Mouse (Mus musculus): Measurements from ENCODE around the gene Glra4.

Glra4 gene

GRCm38 (mm10) chrX:136780041-136780440 is at the start of gene Glra4:
Gene Glra4, minus strand, starts transcription at chrX:136780141.
- in situ Hi-C loops (cut with MseI, MboI), result no loop called here

- in situ Hi-C loops (cut with MseI, MboI), result loop anchor here in 1 of 2 experiments (10.0 kb wide), 1 partner anchor 74 kb away; no protein-coding TSS in a partner anchor
Measured at GRCm38 (mm10) chrX:136828610-136829009, 48.7 kb upstream of the Glra4 start.

- in situ Hi-C loops (cut with MseI, MboI), result loop anchor here in 1 of 2 experiments (10.0 kb wide), 1 partner anchor 70 kb away; no protein-coding TSS in a partner anchor
Measured at GRCm38 (mm10) chrX:136825016-136825415, 45.1 kb upstream of the Glra4 start.

- in situ Hi-C loops (cut with MseI, MboI), result loop anchor here in 1 of 2 experiments (10.0 kb wide), 1 partner anchor 68 kb away; no protein-coding TSS in a partner anchor
Measured at GRCm38 (mm10) chrX:136822371-136822770, 42.4 kb upstream of the Glra4 start, which contains the start of gene Plp1. Gene Plp1, plus strand, starts transcription at chrX:136822671.

- in situ Hi-C loops (cut with MseI, MboI), result loop anchor here in 1 of 2 experiments (10.0 kb wide), 1 partner anchor 65 kb away; no protein-coding TSS in a partner anchor
Measured at GRCm38 (mm10) chrX:136820250-136820649, 40.3 kb upstream of the Glra4 start.

- in situ Hi-C loops (cut with MseI, MboI), result loop anchor here (10.0 kb wide), 1 partner anchor 65 kb away; no protein-coding TSS in a partner anchor
Measured at GRCm38 (mm10) chrX:136819752-136820151, 39.8 kb upstream of the Glra4 start.

GRCm38 (mm10) chrX:136797223-136797622 is 17.3 kb upstream of the Glra4 start:
- in situ Hi-C loops (cut with MseI, MboI), result no loop called here

GRCm38 (mm10) chrX:136789446-136789845 is 9.5 kb upstream of the Glra4 start:
- in situ Hi-C loops (cut with MseI, MboI), result no loop called here

GRCm38 (mm10) chrX:136779262-136779661 is 679 bp downstream of the Glra4 start:
- in situ Hi-C loops (cut with MseI, MboI), result no loop called here

- in situ Hi-C loops (cut with MseI, MboI), result no loop called here
Measured at GRCm38 (mm10) chrX:136778046-136778445, 1.9 kb downstream of the Glra4 start.

GRCm38 (mm10) chrX:136773035-136773434 is 6.9 kb downstream of the Glra4 start:
- in situ Hi-C loops (cut with MseI, MboI), result no loop called here

GRCm38 (mm10) chrX:136761103-136762074 is 18.6 kb downstream of the Glra4 start:
- in situ Hi-C loops (cut with MseI, MboI), result no loop called here

GRCm38 (mm10) chrX:136755464-136755863 is 24.5 kb downstream of the Glra4 start:
- in situ Hi-C loops (cut with MseI, MboI), result loop anchor here (10.0 kb wide), 2 partner anchors 59 to 69 kb away; partner anchors contain the start of gene Plp1 (in 1 of the 2)

GRCm38 (mm10) chrX:136749329-136749728 is 30.6 kb downstream of the Glra4 start:
- in situ Hi-C loops (cut with MseI, MboI), result no loop called here

GRCm38 (mm10) chrX:136744663-136745062 is 35.3 kb downstream of the Glra4 start:
- in situ Hi-C loops (cut with MseI, MboI), result no loop called here

- in situ Hi-C loops (cut with MseI, MboI), result no loop called here
Measured at GRCm38 (mm10) chrX:136743459-136743858, 36.5 kb downstream of the Glra4 start, which contains the start of gene Morf4l2. Gene Morf4l2, minus strand, starts transcription at chrX:136743690.

- in situ Hi-C loops (cut with MseI, MboI), result no loop called here
Measured at GRCm38 (mm10) chrX:136742661-136743103, 37.3 kb downstream of the Glra4 start.

- in situ Hi-C loops (cut with MseI, MboI), result no loop called here
Measured at GRCm38 (mm10) chrX:136742241-136742640, 37.7 kb downstream of the Glra4 start.

GRCm38 (mm10) chrX:136741651-136742201 is 38.2 kb downstream of the Glra4 start:
- in situ Hi-C loops (cut with MseI, MboI), result no loop called here

- in situ Hi-C loops (cut with MseI, MboI), result no loop called here
Measured at GRCm38 (mm10) chrX:136740791-136741650, 38.9 kb downstream of the Glra4 start.
